ENCODE assay signal across 12 mouse cellular contexts in genomic region chr12:75922900-75923299, GRCm38 (mm10).
DNase-seq lines count a peak whose midpoint lies in the region; ATAC-seq lines count a peak whose summit lies in the region.
"Had no signal": no experiment of that assay in that cellular context is flagged by ENCODE, and none has a peak within 500 bp of the region (broad histone marks: within the 10 kb centered on the region; RNA-seq: fewer than 3 reads in every experiment).

No protein-coding gene starts in this region.

- H3K4me2 ChIP-seq in midbrain, embryonic 12.5 days (replicated peaks): no peak overlapping the region

- H3K27me3 ChIP-seq in heart, embryonic 10.5 days (ENCODE audit: insufficient read depth, poor library complexity, severe bottlenecking): no peaks in the 10 kb centered on the region
- H3K27me3 ChIP-seq in midbrain, embryonic 12.5 days: no peaks in the 10 kb centered on the region

- ATAC-seq in midbrain, embryonic 12.5 days (ENCODE audit: low FRiP score, low read depth): 0 out of 2 replicates have a peak, but pooled peaks have one; percentile 66
- ATAC-seq: CD4-positive, CD25-positive, alpha-beta regulatory T cell, adult 4 months had no signal

- peaks cover 76% of the 10 kb centered on the region for H3K36me3 ChIP-seq in heart, embryonic 10.5 days
- peaks cover 67% of the 10 kb centered on the region for H3K36me3 ChIP-seq in midbrain, embryonic 12.5 days

- no peak overlapping the region for H3K27ac ChIP-seq in heart, embryonic 10.5 days
- H3K27ac ChIP-seq in midbrain, embryonic 12.5 days (replicated peaks): peak overlapping the region; percentile 52; the same call in 1 of the 2 replicates
- H3K27ac ChIP-seq: layer of hippocampus, adult 2 months had no signal

- 67% methylated on average over 11 of the region's 11 CpGs for WGBS in heart, embryonic 10.5 days
- 41% methylated on average over 11 of the region's 11 CpGs for WGBS in midbrain, embryonic 12.5 days

- peaks cover 5% of the 10 kb centered on the region; the same call in 1 of the 2 replicates for H3K4me1 ChIP-seq in heart, embryonic 10.5 days
- H3K4me1 ChIP-seq in midbrain, embryonic 12.5 days: no peaks in the 10 kb centered on the region

- H3K9me3 ChIP-seq in heart, embryonic 10.5 days: no peaks in the 10 kb centered on the region
- H3K9me3 ChIP-seq in midbrain, embryonic 12.5 days: no peaks in the 10 kb centered on the region

- DNase-seq in heart, embryonic 10.5 days (ENCODE audit: low spot score): peak; percentile 79
- no peak for DNase-seq in heart, adult 9 months (ENCODE audit: low spot score in 2 of 2)
- DNase-seq in kidney, postnatal 10 days: peak; percentile 30
- DNase-seq in kidney, adult 11 months: no peak
- DNase-seq in embryo, embryonic 11 days: peak; percentile 49
- DNase-seq in frontal cortex, postnatal 25 days (ENCODE audit: low spot score in 2 of 2): no peak
- no peak for DNase-seq in MN1 (ENCODE audit: low spot score)
- DNase-seq: cerebellum, postnatal 10 days; right cerebral cortex, postnatal 4 days had no signal

- no peak overlapping the region for H3K9ac ChIP-seq in midbrain, embryonic 12.5 days (replicated peaks)

- H3K4me3 ChIP-seq in heart, embryonic 10.5 days: no peak overlapping the region
- no peak overlapping the region for H3K4me3 ChIP-seq in midbrain, embryonic 12.5 days
- H3K4me3 ChIP-seq: layer of hippocampus, adult 2 months had no signal

Comparison
In these comparisons a context has a peak if more than half of its experiments do, and no peak if none do; other contexts are left out.
1. DNase-seq: peak in heart, embryonic 10.5 days (single experiment), kidney, postnatal 10 days (single experiment) and embryo, embryonic 11 days (single experiment); none in heart, adult 9 months (0 of 2), kidney, adult 11 months (single experiment), frontal cortex, postnatal 25 days (0 of 2) and MN1 (single experiment).